Mouse (Mus musculus) E14TG2a.4 (cell line): Measurements from ENCODE around the gene Arl15.

Source experiments
- CTCF ChIP-seq: conservative IDR thresholded peaks from 2 replicates; pipeline ENCODE4 v1.5.1; 2014; ENCODE audit warnings: low read length
- NANOG ChIP-seq: IDR thresholded peaks from 2 replicates; pipeline ENCODE4 v1.6.1; 2014; ENCODE audit warnings: borderline replicate concordance, low read length, mixed read lengths
- POU5F1 ChIP-seq: IDR thresholded peaks from 2 replicates; pipeline ENCODE4 v1.6.1; 2014; ENCODE audit warnings: low read length, borderline replicate concordance

- no peak for TF ChIP-seq CTCF
- TF ChIP-seq POU5F1, result no peak
- no peak for TF ChIP-seq NANOG
Measured at GRCm38 (mm10) chr13:113761717-113762116, 32.6 kb upstream of the Arl15 start.
